Mouse (Mus musculus): ENCODE measurements around the gene Zfp541. TPM values are rescaled to one million over a fixed set of nuclear protein-coding genes. Genes with fewer than 3 reads are reported as not detected.

Gene Zfp541
- polyA plus RNA-seq, 1 experiment from 2014 or later, result not detected

- Histone ChIP-seq H3K36me3 (ENCODE audit: control insufficient read depth, insufficient read depth) (no peaks in the 10 kb centered on the region), H3K9me3 (replicated peaks; ENCODE audit: control insufficient read depth, low read length) (no peaks in the 10 kb centered on the region), H3K4me1 (ENCODE audit: control insufficient read depth, low read depth, low read length) (peaks cover 11% of the 10 kb centered on the region), H3K27me3 (ENCODE audit: control insufficient read depth, insufficient read depth, low read depth, low read length) (peaks cover 5% of the 10 kb centered on the region), H3K9ac (ENCODE audit: low read depth, low read length) (no peak overlapping the region), H3K27ac (ENCODE audit: low read length) (no peak overlapping the region), H3K4me2 (ENCODE audit: low read depth, low read length) (no peak overlapping the region), H3K4me3 (ENCODE audit: low read depth, low read length) (no peak overlapping the region)
- WGBS (ENCODE audit: insufficient replicate concordance), result 14% methylated on average over 5 of the region's 5 CpGs
- ATAC-seq (ENCODE audit: low read depth), result no peak
These were observed 5.0 kb upstream of the Zfp541 start for GRCm38 (mm10) chr7:16056459-16057135.

- Histone ChIP-seq H3K4me3 (ENCODE audit: low read depth, low read length) (no peak overlapping the region), H3K4me1 (ENCODE audit: control insufficient read depth, low read depth, low read length) (peaks cover 6% of the 10 kb centered on the region; the same call in 1 of the 2 replicates), H3K36me3 (ENCODE audit: control insufficient read depth, insufficient read depth) (no peaks in the 10 kb centered on the region), H3K9ac (ENCODE audit: low read depth, low read length) (no peak overlapping the region), H3K27ac (ENCODE audit: low read length) (no peak overlapping the region), H3K27me3 (ENCODE audit: control insufficient read depth, insufficient read depth, low read depth, low read length) (peaks cover 10% of the 10 kb centered on the region), H3K9me3 (replicated peaks; ENCODE audit: control insufficient read depth, low read length) (no peaks in the 10 kb centered on the region), H3K4me2 (ENCODE audit: low read depth, low read length) (no peak overlapping the region)
- 42% methylated on average over 2 of the region's 2 CpGs for WGBS (ENCODE audit: insufficient replicate concordance)
- ATAC-seq (ENCODE audit: low read depth), result no peak
These were observed 4.5 kb upstream of the Zfp541 start for GRCm38 (mm10) chr7:16057136-16057534.

- H3K4me3 ChIP-seq (ENCODE audit: low read depth, low read length), result no peak overlapping the region
- no peak overlapping the region for H3K4me2 ChIP-seq (ENCODE audit: low read depth, low read length)
- no peak for ATAC-seq (ENCODE audit: low read depth)
- no peaks in the 10 kb centered on the region for H3K9me3 ChIP-seq (replicated peaks; ENCODE audit: control insufficient read depth, low read length)
- H3K4me1 ChIP-seq (ENCODE audit: control insufficient read depth, low read depth, low read length), result no peaks in the 10 kb centered on the region; the same call in 1 of the 2 replicates
- peaks cover 10% of the 10 kb centered on the region for H3K27me3 ChIP-seq (ENCODE audit: control insufficient read depth, insufficient read depth, low read depth, low read length)
- H3K36me3 ChIP-seq (ENCODE audit: control insufficient read depth, insufficient read depth), result no peaks in the 10 kb centered on the region
- WGBS (ENCODE audit: insufficient replicate concordance), result 70% methylated on average over 15 of the region's 15 CpGs
- H3K9ac ChIP-seq (ENCODE audit: low read depth, low read length), result no peak overlapping the region
- no peak overlapping the region for H3K27ac ChIP-seq (ENCODE audit: low read length)
These were observed 446 bp downstream of the Zfp541 start for GRCm38 (mm10) chr7:16062099-16062420.

- Histone ChIP-seq H3K36me3 (ENCODE audit: control insufficient read depth, insufficient read depth) (no peaks in the 10 kb centered on the region), H3K4me1 (ENCODE audit: control insufficient read depth, low read depth, low read length) (no peaks in the 10 kb centered on the region; the same call in 1 of the 2 replicates)
- no peak for ATAC-seq (ENCODE audit: low read depth)
These were observed 1.9 kb downstream of the Zfp541 start for GRCm38 (mm10) chr7:16063490-16063889.

GRCm38 (mm10) chr7:16070846-16071245 is 9.2 kb downstream of the Zfp541 start:
- ATAC-seq (ENCODE audit: low read depth), result no peak
- H3K9me3 ChIP-seq (replicated peaks; ENCODE audit: control insufficient read depth, low read length), result no peaks in the 10 kb centered on the region
- H3K27me3 ChIP-seq (ENCODE audit: control insufficient read depth, insufficient read depth, low read depth, low read length), result no peaks in the 10 kb centered on the region
- no peak overlapping the region for H3K9ac ChIP-seq (ENCODE audit: low read depth, low read length)
- no peaks in the 10 kb centered on the region for H3K36me3 ChIP-seq (ENCODE audit: control insufficient read depth, insufficient read depth)
- no peak overlapping the region for H3K4me3 ChIP-seq (ENCODE audit: low read depth, low read length)
- no peak overlapping the region for H3K27ac ChIP-seq (ENCODE audit: low read length)
- peaks cover 3% of the 10 kb centered on the region; the same call in 1 of the 2 replicates for H3K4me1 ChIP-seq (ENCODE audit: control insufficient read depth, low read depth, low read length)
- H3K4me2 ChIP-seq (ENCODE audit: low read depth, low read length), result no peak overlapping the region

More at GRCm38 (mm10) chr7:16063490-16063889, 1.9 kb downstream of the Zfp541 start:
- H3K4me3 ChIP-seq (ENCODE audit: low read depth, low read length), result no peak overlapping the region
- no peak overlapping the region for H3K9ac ChIP-seq (ENCODE audit: low read depth, low read length)
- H3K9me3 ChIP-seq (replicated peaks; ENCODE audit: control insufficient read depth, low read length), result no peaks in the 10 kb centered on the region
- no peak overlapping the region for H3K4me2 ChIP-seq (ENCODE audit: low read depth, low read length)
- 30% methylated on average over 4 of the region's 4 CpGs for WGBS (ENCODE audit: insufficient replicate concordance)
- no peak overlapping the region for H3K27ac ChIP-seq (ENCODE audit: low read length)
- peaks cover 10% of the 10 kb centered on the region for H3K27me3 ChIP-seq (ENCODE audit: control insufficient read depth, insufficient read depth, low read depth, low read length)

- Histone ChIP-seq H3K4me1 (ENCODE audit: control insufficient read depth, low read depth, low read length) (peaks cover 3% of the 10 kb centered on the region; the same call in 1 of the 2 replicates), H3K27me3 (ENCODE audit: control insufficient read depth, insufficient read depth, low read depth, low read length) (no peaks in the 10 kb centered on the region), H3K27ac (ENCODE audit: low read length) (no peak overlapping the region), H3K9ac (ENCODE audit: low read depth, low read length) (no peak overlapping the region), H3K36me3 (ENCODE audit: control insufficient read depth, insufficient read depth) (no peaks in the 10 kb centered on the region), H3K4me3 (ENCODE audit: low read depth, low read length) (no peak overlapping the region), H3K9me3 (replicated peaks; ENCODE audit: control insufficient read depth, low read length) (no peaks in the 10 kb centered on the region), H3K4me2 (ENCODE audit: low read depth, low read length) (no peak overlapping the region)
- 56% methylated on average over 6 of the region's 6 CpGs for WGBS (ENCODE audit: insufficient replicate concordance)
- ATAC-seq (ENCODE audit: low read depth), result peak; percentile 66; the same call in 1 of the 2 replicates
These were observed 10.3 kb downstream of the Zfp541 start for GRCm38 (mm10) chr7:16071906-16072305.

GRCm38 (mm10) chr7:16079947-16080346 is 18.3 kb downstream of the Zfp541 start:
- no peaks in the 10 kb centered on the region for H3K27me3 ChIP-seq (ENCODE audit: control insufficient read depth, insufficient read depth, low read depth, low read length)
- no peaks in the 10 kb centered on the region for H3K36me3 ChIP-seq (ENCODE audit: control insufficient read depth, insufficient read depth)
- no peak overlapping the region for H3K9ac ChIP-seq (ENCODE audit: low read depth, low read length)
- no peak for ATAC-seq (ENCODE audit: low read depth)
- 56% methylated on average over 1 of the region's 1 CpGs for WGBS (ENCODE audit: insufficient replicate concordance)
- H3K4me3 ChIP-seq (ENCODE audit: low read depth, low read length), result no peak overlapping the region
- H3K9me3 ChIP-seq (replicated peaks; ENCODE audit: control insufficient read depth, low read length), result no peaks in the 10 kb centered on the region
- no peak overlapping the region for H3K27ac ChIP-seq (ENCODE audit: low read length)
- no peak overlapping the region for H3K4me2 ChIP-seq (ENCODE audit: low read depth, low read length)
- no peaks in the 10 kb centered on the region for H3K4me1 ChIP-seq (ENCODE audit: control insufficient read depth, low read depth, low read length)

- no peaks in the 10 kb centered on the region for H3K4me1 ChIP-seq (ENCODE audit: control insufficient read depth, low read depth, low read length)
- H3K36me3 ChIP-seq (ENCODE audit: control insufficient read depth, insufficient read depth), result no peaks in the 10 kb centered on the region
- ATAC-seq (ENCODE audit: low read depth), result no peak
- no peaks in the 10 kb centered on the region for H3K9me3 ChIP-seq (replicated peaks; ENCODE audit: control insufficient read depth, low read length)
- no peak overlapping the region for H3K27ac ChIP-seq (ENCODE audit: low read length)
- no peaks in the 10 kb centered on the region for H3K27me3 ChIP-seq (ENCODE audit: control insufficient read depth, insufficient read depth, low read depth, low read length)
- WGBS (ENCODE audit: insufficient replicate concordance), result 48% methylated on average over 4 of the region's 4 CpGs
- no peak overlapping the region for H3K9ac ChIP-seq (ENCODE audit: low read depth, low read length)
- H3K4me3 ChIP-seq (ENCODE audit: low read depth, low read length), result no peak overlapping the region
- H3K4me2 ChIP-seq (ENCODE audit: low read depth, low read length), result no peak overlapping the region
These were observed 19.0 kb downstream of the Zfp541 start for GRCm38 (mm10) chr7:16080581-16080980.

- H3K4me2 ChIP-seq (ENCODE audit: low read depth, low read length), result no peak overlapping the region
- no peak for ATAC-seq (ENCODE audit: low read depth)
- H3K4me3 ChIP-seq (ENCODE audit: low read depth, low read length), result no peak overlapping the region
- H3K9me3 ChIP-seq (replicated peaks; ENCODE audit: control insufficient read depth, low read length), result no peaks in the 10 kb centered on the region
- H3K27me3 ChIP-seq (ENCODE audit: control insufficient read depth, insufficient read depth, low read depth, low read length), result no peaks in the 10 kb centered on the region
- H3K4me1 ChIP-seq (ENCODE audit: control insufficient read depth, low read depth, low read length), result no peaks in the 10 kb centered on the region
- no peak overlapping the region for H3K9ac ChIP-seq (ENCODE audit: low read depth, low read length)
- no peaks in the 10 kb centered on the region for H3K36me3 ChIP-seq (ENCODE audit: control insufficient read depth, insufficient read depth)
- no peak overlapping the region for H3K27ac ChIP-seq (ENCODE audit: low read length)
- WGBS (ENCODE audit: insufficient replicate concordance), result 62% methylated on average over 4 of the region's 4 CpGs
These were observed 21.7 kb downstream of the Zfp541 start for GRCm38 (mm10) chr7:16083361-16083760.
